Mouse (Mus musculus): ENCODE results near the gene Srsx.
"Not testable (repeated sequence)": the region's sequence is repeated elsewhere in the genome, so short reads cannot be mapped to it uniquely, and the experiment has no call there.

Srsx gene

GRCm38 (mm10) chrX:123222381-123222780 lies at the start of gene Srsx:
Srsx (minus strand) TSS chrX:123222481.
- DNase-seq (ENCODE audit: low read depth): not testable (repeated sequence)

DNA sequence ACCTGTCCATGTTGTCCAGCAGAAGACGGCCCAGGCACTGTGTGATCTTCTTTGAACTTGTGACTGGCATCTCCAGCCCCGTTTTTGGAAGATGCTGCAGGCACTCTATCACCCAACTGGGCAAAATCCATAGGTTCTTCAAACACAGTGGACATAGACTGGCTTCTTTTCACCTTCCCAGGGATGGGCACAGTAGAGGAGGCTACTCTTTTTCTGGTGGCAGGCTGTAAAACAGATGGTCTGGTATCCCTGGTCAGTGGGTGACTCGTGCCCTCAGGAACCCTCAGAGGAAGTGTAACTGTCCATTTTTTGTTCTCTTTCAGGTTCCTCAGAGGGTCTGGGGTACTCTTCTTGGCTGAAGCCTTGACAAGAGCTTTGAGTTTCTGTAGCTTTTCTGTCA lies 24.5 kb upstream of the Srsx start, which contains the start of gene Gm17577:
Gene Gm17577 (minus strand): TSS at position 101 of the 400 bp plus-strand sequence.
- DNase-seq (ENCODE audit: low read depth): not testable (repeated sequence)
